Mouse (Mus musculus) ES-E14 (cell line): ENCODE measurements around the gene Pea15a. TPM values are rescaled to one million over a fixed set of nuclear protein-coding genes. Genes with fewer than 3 reads are reported as not detected.

Source experiments
- DNase-seq: peaks from one replicate; pipeline ENCODE4 v3.0.0-alpha.2; 2013; ENCODE audit warnings: low read depth, low spot score
- H3K27ac ChIP-seq: 2 replicates; pipeline ENCODE4 v1.5.1; 2012; ENCODE audit warnings: low read depth, mild to moderate bottlenecking, low read length, moderate library complexity, mixed read lengths; ENCODE audit not compliant: poor library complexity, insufficient read depth, severe bottlenecking
- H3K36me3 ChIP-seq: 2 replicates; pipeline ENCODE4 v1.6.1; 2012; ENCODE audit warnings: mild to moderate bottlenecking, low read length, moderate library complexity, mixed read lengths; ENCODE audit not compliant: control insufficient read depth, poor library complexity, insufficient read depth, severe bottlenecking
- H3K4me1 ChIP-seq, 2 experiments: fragments of 150-350 bp in 1 of 2; sonication (generic) in 1 of 2; 2 replicates each; pipeline ENCODE4 v1.6.1; 2012; ENCODE audit warnings: low read length in 2 of 2, mild to moderate bottlenecking in 1 of 2, mixed read lengths in 1 of 2; ENCODE audit not compliant: control insufficient read depth in 2 of 2, insufficient read depth in 2 of 2, poor library complexity in 1 of 2
- H3K4me3 ChIP-seq, 2 experiments: fragments of 150-350 bp in 1 of 2; sonication (generic) in 1 of 2; 2 replicates each; pipeline ENCODE4 v1.5.1; 2012; ENCODE audit warnings: low read length in 2 of 2, low read depth in 1 of 2, mild to moderate bottlenecking in 1 of 2, mixed read lengths in 1 of 2; ENCODE audit not compliant: insufficient read depth in 1 of 2, poor library complexity in 1 of 2, severe bottlenecking in 1 of 2
- H3K9ac ChIP-seq: 2 replicates; pipeline ENCODE4 v1.6.1; 2012; ENCODE audit warnings: low read depth, mild to moderate bottlenecking, low read length, mixed read lengths; ENCODE audit not compliant: poor library complexity, insufficient read depth, severe bottlenecking
- H3K9me3 ChIP-seq: fragments of 150-350 bp; sonication (generic); 2 replicates; pipeline ENCODE4 v1.6.1; 2012; ENCODE audit warnings: low read depth, mild to moderate bottlenecking, low read length; ENCODE audit not compliant: control insufficient read depth, insufficient read depth
- CHD2 ChIP-seq: IDR thresholded peaks from 2 replicates; pipeline ENCODE4 v1.6.1; 2014; ENCODE audit warnings: mild to moderate bottlenecking, low read depth, low read length, inconsistent platforms
- HCFC1 ChIP-seq: IDR thresholded peaks from 2 replicates; pipeline ENCODE4 v1.6.1; 2012; ENCODE audit warnings: low read length, inconsistent platforms, borderline replicate concordance; ENCODE audit not compliant: insufficient read depth
- MAFK ChIP-seq: IDR thresholded peaks from 2 replicates; pipeline ENCODE4 v1.6.1; 2014; ENCODE audit warnings: mild to moderate bottlenecking, low read depth, low read length, inconsistent platforms; ENCODE audit not compliant: insufficient read depth
- ZC3H11A ChIP-seq: IDR thresholded peaks from 2 replicates; pipeline ENCODE4 v1.6.1; 2012; ENCODE audit warnings: low read depth, mild to moderate bottlenecking, inconsistent platforms, low read length, borderline replicate concordance
- ZNF384 ChIP-seq: IDR thresholded peaks from 2 replicates; pipeline ENCODE4 v1.6.1; 2012; ENCODE audit warnings: low read depth, low read length, inconsistent platforms
- in situ Hi-C, 2 experiments: fragments of 600-800 bp; cut with MboI; formaldehyde crosslinking; loops; one replicate each; pipeline ENCODE4 v1.15.1; 2025; ENCODE audit warnings: low sequenced_read_pairs in 2 of 2, inconsistent platforms in 1 of 2; ENCODE audit not compliant: unreplicated experiment in 2 of 2
- total RNA-seq: library from RNA; depleted of rRNA; stranded (reverse); fragments of 300-350 nt; gene quantifications from 2 replicates; pipeline ENCODE4 v1.2.3, GENCODE M21; 2012

Gene Pea15a
- total RNA-seq, 1 experiment, result 21.3 TPM

DNA sequence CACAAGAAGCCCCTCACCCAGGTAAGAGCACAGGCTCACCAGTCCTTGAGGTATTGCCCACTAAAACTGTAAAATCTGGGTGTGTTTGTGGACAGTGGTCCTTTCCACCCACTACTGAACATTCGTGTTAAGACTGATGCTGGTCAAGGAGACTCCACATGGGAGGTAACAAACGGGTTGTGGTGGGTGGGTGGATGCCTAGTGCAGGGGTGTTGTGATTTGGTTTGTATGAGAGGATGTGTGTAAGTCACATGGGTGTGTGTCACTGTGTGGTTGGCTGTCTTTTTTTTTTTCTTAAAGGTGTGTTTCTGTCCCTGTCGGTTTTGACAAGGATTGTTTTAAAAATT, 890 bp downstream of the Pea15a start:
- no peak for DNase-seq
- peak overlapping the region in 1 of 2 experiments; percentile 88; a peak in 1 of 4 replicates for H3K4me3 ChIP-seq
- in situ Hi-C loops, result no loop called here
- no peak overlapping the region for H3K27ac ChIP-seq
- H3K9ac ChIP-seq, result no peak overlapping the region
- TF ChIP-seq ZNF384 (no peak), MAFK (no peak), HCFC1 (no peak), CHD2 (no peak), ZC3H11A (no peak)
- no peaks in the 10 kb centered on the region for H3K9me3 ChIP-seq
- peaks cover 8% of the 10 kb centered on the region; the same call in 1 of the 2 replicates for H3K36me3 ChIP-seq
- peaks cover 2 to 46% of the 10 kb centered on the region in 2 experiments; a peak in 3 of 4 replicates for H3K4me1 ChIP-seq

- no peak for DNase-seq
- Histone ChIP-seq H3K9me3 (no peaks in the 10 kb centered on the region), H3K4me3 (no peak overlapping the region), H3K36me3 (peaks cover 12% of the 10 kb centered on the region; the same call in 1 of the 2 replicates), H3K4me1 (peaks cover 2 to 47% of the 10 kb centered on the region in 2 experiments; a peak in 3 of 4 replicates), H3K27ac (no peak overlapping the region), H3K9ac (no peak overlapping the region)
- no peak for TF ChIP-seq HCFC1
- TF ChIP-seq MAFK, result no peak
- TF ChIP-seq CHD2, result no peak
- no peak for TF ChIP-seq ZNF384
- TF ChIP-seq ZC3H11A, result no peak
- in situ Hi-C loops, result no loop called here
Observed at GRCm38 (mm10) chr1:172204814-172205740, 1.5 kb downstream of the Pea15a start.

GRCm38 (mm10) chr1:172204033-172204813, 2.4 kb downstream of the Pea15a start:
- TF ChIP-seq MAFK (no peak), ZNF384 (no peak), ZC3H11A (no peak), CHD2 (no peak), HCFC1 (no peak)
- H3K9me3 ChIP-seq, result no peaks in the 10 kb centered on the region
- peaks cover 2 to 47% of the 10 kb centered on the region in 2 experiments; a peak in 3 of 4 replicates for H3K4me1 ChIP-seq
- DNase-seq, result no peak
- in situ Hi-C loops, result no loop called here
- H3K27ac ChIP-seq, result no peak overlapping the region; the same call in 1 of the 2 replicates
- peaks cover 14% of the 10 kb centered on the region; the same call in 1 of the 2 replicates for H3K36me3 ChIP-seq
- no peak overlapping the region for H3K4me3 ChIP-seq
- no peak overlapping the region for H3K9ac ChIP-seq

DNA sequence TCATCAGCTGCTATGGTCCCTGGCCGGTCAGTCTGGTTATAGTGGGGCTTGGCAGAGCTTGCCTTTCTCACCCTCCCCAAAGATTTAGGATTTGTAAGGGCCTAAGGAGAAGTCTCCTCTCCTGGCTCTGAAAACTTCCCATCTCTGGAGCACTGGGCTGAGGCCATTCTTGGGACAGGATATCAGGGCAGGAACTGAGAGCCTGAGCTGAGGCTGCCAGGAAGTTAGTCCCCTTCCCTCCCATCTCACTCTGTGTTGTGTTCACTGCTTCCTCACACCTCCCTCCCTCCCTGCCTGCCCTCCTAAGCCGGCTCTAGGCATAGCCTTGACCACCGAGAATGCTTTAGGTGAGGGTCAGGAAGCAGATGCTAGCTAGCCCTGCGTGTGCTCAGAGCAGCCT, 3.0 kb downstream of the Pea15a start:
- H3K36me3 ChIP-seq, result peaks cover 14% of the 10 kb centered on the region; the same call in 1 of the 2 replicates
- H3K9ac ChIP-seq, result no peak overlapping the region
- H3K9me3 ChIP-seq, result no peaks in the 10 kb centered on the region
- no peak overlapping the region for H3K4me3 ChIP-seq
- in situ Hi-C loops, result no loop called here
- DNase-seq, result no peak
- H3K27ac ChIP-seq, result no peak overlapping the region
- H3K4me1 ChIP-seq, result peaks cover 2 to 47% of the 10 kb centered on the region in 2 experiments; a peak in 3 of 4 replicates
- TF ChIP-seq MAFK, result no peak
- TF ChIP-seq ZNF384, result no peak
- no peak for TF ChIP-seq ZC3H11A
- TF ChIP-seq HCFC1, result no peak
- no peak for TF ChIP-seq CHD2
